Mouse (Mus musculus) liver, embryonic 13.5 days (tissue): ENCODE data around the gene Sdsl. TPM values are rescaled to one million over a fixed set of nuclear protein-coding genes. Genes with fewer than 3 reads are reported as not detected.
"Not testable (repeated sequence)": the region's sequence is repeated elsewhere in the genome, so short reads cannot be mapped to it uniquely, and the experiment has no call there.

Experiments used
- ATAC-seq: fragments of 200-750 bp; cut with Nextera tagmentation; 2 replicates; pipeline ENCODE4 v1.8.0; 2017; ENCODE audit warnings: low read depth, mild to moderate bottlenecking, moderate number of reproducible peaks, moderate library complexity
- DNase-seq: peaks from one replicate; pipeline ENCODE4 v3.0.0; 2022
- H3K27ac ChIP-seq: fragments of 300-500 bp; sonication (generic); 2 replicates; pipeline ENCODE4 v1.5.1; 2015; ENCODE audit warnings: moderate library complexity, mild to moderate bottlenecking, inconsistent platforms
- H3K27me3 ChIP-seq: fragments of 300-500 bp; sonication (generic); 2 replicates; pipeline ENCODE4 v1.6.1; 2015; ENCODE audit warnings: mild to moderate bottlenecking, inconsistent platforms
- H3K36me3 ChIP-seq: fragments of 300-500 bp; sonication (generic); 2 replicates; pipeline ENCODE4 v1.6.1; 2015; ENCODE audit warnings: mild to moderate bottlenecking, inconsistent platforms
- H3K4me1 ChIP-seq: fragments of 300-500 bp; sonication (generic); replicated peaks from 2 replicates; pipeline ENCODE4 v1.6.1; 2015; ENCODE audit warnings: inconsistent platforms
- H3K4me2 ChIP-seq: fragments of 300-500 bp; sonication (generic); 2 replicates; pipeline ENCODE4 v1.6.1; 2015; ENCODE audit warnings: inconsistent platforms, mild to moderate bottlenecking, moderate library complexity
- H3K4me3 ChIP-seq: fragments of 300-500 bp; sonication (generic); replicated peaks from 2 replicates; pipeline ENCODE4 v1.5.1; 2015; ENCODE audit warnings: mild to moderate bottlenecking, inconsistent platforms
- H3K9ac ChIP-seq: fragments of 300-500 bp; sonication (generic); 2 replicates; pipeline ENCODE4 v1.6.1; 2015; ENCODE audit warnings: mild to moderate bottlenecking, inconsistent platforms
- H3K9me3 ChIP-seq: fragments of 300-500 bp; sonication (generic); replicated peaks from 2 replicates; pipeline ENCODE4 v1.6.1; 2016; ENCODE audit warnings: inconsistent platforms
- WGBS: fragments of 180-500 bp; shearing (Covaris S2); methylation state at CpG from one replicate; pipeline ENCODE4 v1.1.7; 2015; ENCODE audit not compliant: insufficient replicate concordance; 5-methylcytosine and 5-hydroxymethylcytosine counted together
- polyA plus RNA-seq: library from polyadenylated mRNA; unstranded; fragments of >200 nt; fragmentation: Nextera tagmentation; extraction: Ambion mirVana; gene quantifications from 2 replicates; pipeline ENCODE4 v1.2.1, GENCODE M21; 2015

The Sdsl gene
- polyA plus RNA-seq, 1 experiment from 2014 or later = 1.0 TPM

- Histone ChIP-seq H3K4me1 (peaks cover 41% of the 10 kb centered on the region), H3K4me3 (no peak overlapping the region), H3K36me3 (no peaks in the 10 kb centered on the region), H3K9me3 (no peaks in the 10 kb centered on the region), H3K27me3 (no peaks in the 10 kb centered on the region), H3K27ac (no peak overlapping the region), H3K4me2 (no peak overlapping the region), H3K9ac (no peak overlapping the region)
- DNase-seq = no peak
- WGBS = 71% methylated on average over 9 of the region's 9 CpGs
- no peak for ATAC-seq
Measured at GRCm38 (mm10) chr5:120506490-120506889, 33.9 kb upstream of the Sdsl start.

GRCm38 (mm10) chr5:120505781-120506180 is 33.2 kb upstream of the Sdsl start:
- no peak overlapping the region for H3K9ac ChIP-seq
- H3K36me3 ChIP-seq = no peaks in the 10 kb centered on the region
- no peak overlapping the region for H3K27ac ChIP-seq
- no peaks in the 10 kb centered on the region for H3K27me3 ChIP-seq
- H3K4me3 ChIP-seq = no peak overlapping the region
- no peak for ATAC-seq
- peaks cover 35% of the 10 kb centered on the region for H3K4me1 ChIP-seq
- no peak for DNase-seq
- 56% methylated on average over 9 of the region's 9 CpGs for WGBS
- H3K9me3 ChIP-seq = no peaks in the 10 kb centered on the region
- H3K4me2 ChIP-seq = peak overlapping the region; percentile 32

- Histone ChIP-seq H3K27ac (no peak overlapping the region), H3K27me3 (no peaks in the 10 kb centered on the region), H3K9ac (no peak overlapping the region; the same call in 1 of the 2 replicates), H3K4me2 (peak overlapping the region; percentile 32), H3K4me3 (0 out of 2 replicates have a peak overlapping the region, but pooled peaks have one; percentile 14), H3K9me3 (no peaks in the 10 kb centered on the region), H3K4me1 (peaks cover 31% of the 10 kb centered on the region), H3K36me3 (no peaks in the 10 kb centered on the region)
- 19% methylated on average over 16 of the region's 16 CpGs for WGBS
- DNase-seq (peak; percentile 69), ATAC-seq (peak; percentile 40; the same call in 1 of the 2 replicates)
Measured at GRCm38 (mm10) chr5:120505368-120505767, 32.8 kb upstream of the Sdsl start.

GRCm38 (mm10) chr5:120503144-120503795 is 30.7 kb upstream of the Sdsl start, which contains the start of gene Plbd2:
Gene Plbd2 (minus strand): TSS chr5:120503625.
- DNase-seq = peak; percentile 73
- peak within 1 kb of the TSS; percentile 88 for H3K4me3 ChIP-seq
- H3K9ac ChIP-seq = peak within 1 kb of the TSS; percentile 86
- ATAC-seq = peak; percentile 70
- no peaks in the 10 kb centered on the region for H3K9me3 ChIP-seq
- H3K4me2 ChIP-seq = peak within 1 kb of the TSS; percentile 93
- H3K36me3 ChIP-seq = no peaks in the 10 kb centered on the region
- no peaks in the 10 kb centered on the region for H3K27me3 ChIP-seq
- H3K27ac ChIP-seq = 0 out of 2 replicates have a peak within 1 kb of the TSS, but pooled peaks have one; percentile 19
- H3K4me1 ChIP-seq = peaks cover 29% of the 10 kb centered on the region
- under 1% methylated on average over 55 of the region's 55 CpGs for WGBS

- no peak overlapping the region for H3K27ac ChIP-seq
- WGBS = 11% methylated on average over 12 of the region's 12 CpGs
- no peak for ATAC-seq
Measured at GRCm38 (mm10) chr5:120502675-120503143, 30.1 kb upstream of the Sdsl start.

GRCm38 (mm10) chr5:120502147-120502621 is 29.6 kb upstream of the Sdsl start:
- H3K9ac ChIP-seq = peak overlapping the region; percentile 86
- H3K27me3 ChIP-seq = no peaks in the 10 kb centered on the region
- no peaks in the 10 kb centered on the region for H3K9me3 ChIP-seq
- peak overlapping the region; percentile 93 for H3K4me2 ChIP-seq
- ATAC-seq = no peak
- H3K27ac ChIP-seq = no peak overlapping the region
- DNase-seq = no peak
- H3K36me3 ChIP-seq = 0 out of 2 replicates have a peak, but pooled peaks cover 3% of the 10 kb centered on the region
- H3K4me1 ChIP-seq = peaks cover 29% of the 10 kb centered on the region
- WGBS = 57% methylated on average over 9 of the region's 9 CpGs
- H3K4me3 ChIP-seq = peak overlapping the region; percentile 88

More at GRCm38 (mm10) chr5:120502675-120503143, 30.1 kb upstream of the Sdsl start:
- peak overlapping the region; percentile 88 for H3K4me3 ChIP-seq
- 0 out of 2 replicates have a peak, but pooled peaks cover under 1% of the 10 kb centered on the region for H3K36me3 ChIP-seq
- no peaks in the 10 kb centered on the region for H3K9me3 ChIP-seq
- peak overlapping the region; percentile 86 for H3K9ac ChIP-seq
- no peak for DNase-seq
- peak overlapping the region; percentile 93 for H3K4me2 ChIP-seq
- H3K4me1 ChIP-seq = peaks cover 29% of the 10 kb centered on the region
- H3K27me3 ChIP-seq = no peaks in the 10 kb centered on the region

GRCm38 (mm10) chr5:120500609-120501008 is 28.0 kb upstream of the Sdsl start:
- not testable (repeated sequence) for H3K36me3 ChIP-seq, DNase-seq, H3K9ac ChIP-seq, ATAC-seq, H3K27me3 ChIP-seq, H3K27ac ChIP-seq, H3K4me3 ChIP-seq, H3K4me2 ChIP-seq, H3K9me3 ChIP-seq
- H3K4me1 ChIP-seq = peaks cover 26% of the 10 kb centered on the region
- 70% methylated on average over 9 of the region's 9 CpGs for WGBS

- DNase-seq (no peak), ATAC-seq (no peak)
- no peak overlapping the region for H3K9ac ChIP-seq
- H3K4me3 ChIP-seq = no peak overlapping the region
- 66% methylated on average over 4 of the region's 4 CpGs for WGBS
- H3K27ac ChIP-seq = no peak overlapping the region
- no peaks in the 10 kb centered on the region for H3K9me3 ChIP-seq
- peaks cover 18% of the 10 kb centered on the region for H3K4me1 ChIP-seq
- H3K36me3 ChIP-seq = peaks cover 3% of the 10 kb centered on the region; the same call in 1 of the 2 replicates
- no peaks in the 10 kb centered on the region for H3K27me3 ChIP-seq
- H3K4me2 ChIP-seq = no peak overlapping the region
Measured at GRCm38 (mm10) chr5:120499202-120499601, 26.6 kb upstream of the Sdsl start.

- Histone ChIP-seq H3K9ac (no peak overlapping the region), H3K9me3 (no peaks in the 10 kb centered on the region), H3K4me3 (no peak overlapping the region), H3K4me1 (peaks cover 7% of the 10 kb centered on the region), H3K4me2 (no peak overlapping the region), H3K36me3 (peaks cover 9% of the 10 kb centered on the region), H3K27ac (no peak overlapping the region), H3K27me3 (no peaks in the 10 kb centered on the region)
- WGBS = 73% methylated on average over 3 of the region's 3 CpGs
- DNase-seq = no peak
- ATAC-seq = no peak
Measured at GRCm38 (mm10) chr5:120497071-120497470, 24.5 kb upstream of the Sdsl start.

GRCm38 (mm10) chr5:120495703-120496226 is 23.2 kb upstream of the Sdsl start:
- WGBS = 80% methylated on average over 13 of the region's 13 CpGs
- no peaks in the 10 kb centered on the region for H3K4me1 ChIP-seq
- H3K4me3 ChIP-seq = no peak overlapping the region
- H3K36me3 ChIP-seq = peaks cover 9% of the 10 kb centered on the region
- no peaks in the 10 kb centered on the region for H3K27me3 ChIP-seq
- no peak overlapping the region for H3K4me2 ChIP-seq
- DNase-seq (no peak), ATAC-seq (no peak)
- no peaks in the 10 kb centered on the region for H3K9me3 ChIP-seq
- no peak overlapping the region for H3K9ac ChIP-seq
- H3K27ac ChIP-seq = no peak overlapping the region

- Histone ChIP-seq H3K27ac (no peak overlapping the region), H3K9ac (no peak overlapping the region), H3K4me3 (no peak overlapping the region), H3K9me3 (no peaks in the 10 kb centered on the region), H3K4me1 (no peaks in the 10 kb centered on the region), H3K4me2 (no peak overlapping the region), H3K27me3 (no peaks in the 10 kb centered on the region), H3K36me3 (peaks cover 9% of the 10 kb centered on the region)
- WGBS = 71% methylated on average over 10 of the region's 10 CpGs
- DNase-seq (no peak), ATAC-seq (no peak)
Measured at GRCm38 (mm10) chr5:120495064-120495702, 22.6 kb upstream of the Sdsl start.
